Mouse (Mus musculus) testis, adult 2 months (tissue): ENCODE results near the gene Gm6583. TPM values are rescaled to one million over a fixed set of nuclear protein-coding genes. Genes with fewer than 3 reads are reported as not detected.

Source experiments
- H3K27ac ChIP-seq: fragments of 200-500 bp; 2 replicates; pipeline ENCODE4 v1.5.1; 2012; ENCODE audit warnings: low read depth, low read length; ENCODE audit not compliant: control insufficient read depth, insufficient read depth
- H3K27me3 ChIP-seq: fragments of 200-500 bp; 2 replicates; pipeline ENCODE4 v1.6.1; 2012; ENCODE audit warnings: mild to moderate bottlenecking, low read length, moderate library complexity; ENCODE audit not compliant: control insufficient read depth, insufficient read depth
- H3K36me3 ChIP-seq: fragments of 200-500 bp; 2 replicates; pipeline ENCODE4 v1.6.1; 2012; ENCODE audit warnings: mild to moderate bottlenecking, low read length; ENCODE audit not compliant: control insufficient read depth, insufficient read depth
- H3K4me1 ChIP-seq: fragments of 200-500 bp; 2 replicates; pipeline ENCODE4 v1.6.1; 2012; ENCODE audit warnings: low read length; ENCODE audit not compliant: control insufficient read depth, insufficient read depth
- H3K4me3 ChIP-seq: fragments of 200-500 bp; 2 replicates; pipeline ENCODE4 v1.5.1; 2012; ENCODE audit warnings: low read depth, mild to moderate bottlenecking, low read length, moderate library complexity, mixed read lengths; ENCODE audit not compliant: control insufficient read depth
- CTCF ChIP-seq: fragments of 200-500 bp; IDR thresholded peaks from 2 replicates; pipeline ENCODE4 v1.5.1; 2012; ENCODE audit warnings: low read depth, mild to moderate bottlenecking, inconsistent platforms, low read length, moderate library complexity; ENCODE audit not compliant: control insufficient read depth, insufficient read depth, insufficient replicate concordance
- POLR2A ChIP-seq: fragments of 200-500 bp; IDR thresholded peaks from 2 replicates; pipeline ENCODE4 v1.6.1; 2012; ENCODE audit warnings: low read depth, mild to moderate bottlenecking, inconsistent platforms, low read length, moderate library complexity; ENCODE audit not compliant: control insufficient read depth
- polyA plus RNA-seq: library from polyadenylated mRNA; depleted of rRNA; stranded (reverse); fragments of >200 nt; gene quantifications from 2 replicates; pipeline ENCODE4 v1.2.3, GENCODE M21; 2012

Gene Gm6583
- polyA plus RNA-seq, 1 experiment, result 3.3 TPM

DNA sequence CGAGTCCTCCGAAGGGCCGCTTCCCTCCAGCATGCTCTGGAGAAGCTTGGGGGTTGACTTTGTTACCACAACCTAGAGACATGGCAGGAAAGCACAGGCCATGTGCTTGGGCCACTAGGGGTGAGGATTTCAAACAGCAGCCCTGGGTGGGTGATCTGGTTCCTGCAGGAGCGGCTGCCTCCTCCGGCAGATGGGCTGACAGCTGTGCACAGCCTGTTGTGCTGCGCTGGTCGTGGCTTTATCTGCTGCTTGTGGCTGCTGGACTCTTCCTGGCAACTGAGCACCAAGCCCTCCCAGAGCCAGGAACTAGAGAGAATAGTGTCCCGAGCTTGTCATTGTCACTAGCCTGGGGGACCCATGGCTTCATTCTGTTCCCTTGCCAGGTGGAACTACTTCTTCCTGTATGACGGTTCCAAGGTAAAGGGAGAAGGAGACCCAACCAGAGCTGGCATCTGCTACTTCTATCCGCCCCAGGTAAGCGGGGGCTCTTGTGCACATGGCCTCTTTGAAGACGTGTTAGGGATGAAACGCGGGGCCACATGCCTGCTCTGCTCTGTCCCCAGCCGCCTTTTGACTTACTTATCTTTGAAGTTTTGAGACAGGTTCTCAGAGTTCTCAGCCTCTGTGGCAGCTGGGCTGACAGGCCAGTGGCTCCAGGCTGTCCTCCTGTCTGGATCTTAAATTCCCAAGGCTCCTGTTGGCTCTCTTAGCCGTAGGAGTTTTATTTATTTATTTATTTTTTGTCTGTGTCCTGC, 9.4 kb downstream of the Gm6583 start:
- Histone ChIP-seq H3K4me1 (peaks cover 9% of the 10 kb centered on the region), H3K4me3 (no peak overlapping the region), H3K27me3 (no peaks in the 10 kb centered on the region), H3K27ac (no peak overlapping the region), H3K36me3 (no peaks in the 10 kb centered on the region)
- TF ChIP-seq CTCF (no peak), POLR2A (no peak)

DNA sequence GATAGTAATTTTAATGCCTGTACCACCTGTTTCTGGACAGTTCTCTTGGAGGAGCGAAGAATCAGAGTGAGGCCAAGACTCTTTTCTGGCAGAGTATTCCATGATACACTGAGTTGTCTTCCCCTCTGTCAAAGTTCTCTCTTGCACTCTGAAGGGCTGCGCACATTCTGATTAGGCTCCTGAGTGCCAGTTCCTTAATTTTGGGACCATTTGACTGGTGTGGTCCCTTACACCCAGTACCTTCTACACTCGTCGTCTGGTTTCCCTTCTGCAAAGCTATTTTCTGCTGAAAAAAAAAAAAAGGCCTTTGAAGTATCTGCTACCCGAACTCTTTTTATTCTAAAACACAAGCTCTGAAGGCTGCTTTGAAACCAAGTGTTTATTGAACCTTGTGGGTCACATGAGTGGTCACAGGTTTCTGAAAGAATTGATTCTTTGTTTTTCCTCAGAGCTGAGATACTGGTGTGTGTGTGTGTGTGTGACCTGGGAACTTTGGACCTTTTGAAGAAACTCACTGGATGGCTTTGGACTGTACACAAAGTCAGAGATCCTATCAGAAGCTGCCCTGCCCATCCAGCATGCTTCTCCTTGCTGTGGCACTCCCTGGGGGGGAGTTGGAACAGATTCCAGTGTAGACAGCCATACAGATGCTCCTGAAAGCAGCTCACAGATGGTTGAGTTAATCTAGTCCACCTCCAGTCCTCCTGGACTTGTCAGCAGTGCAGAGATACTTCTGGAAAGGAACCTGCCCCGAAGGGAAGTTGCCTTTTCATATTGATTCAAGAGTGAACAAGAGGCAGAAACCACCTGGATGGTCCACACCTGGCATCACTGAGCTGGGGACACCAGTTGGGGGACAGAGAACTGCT, 11.5 kb downstream of the Gm6583 start:
- Histone ChIP-seq H3K36me3 (no peaks in the 10 kb centered on the region), H3K4me1 (peaks cover 9% of the 10 kb centered on the region), H3K27me3 (no peaks in the 10 kb centered on the region), H3K27ac (no peak overlapping the region), H3K4me3 (no peak overlapping the region)
- TF ChIP-seq POLR2A (no peak), CTCF (no peak)

DNA sequence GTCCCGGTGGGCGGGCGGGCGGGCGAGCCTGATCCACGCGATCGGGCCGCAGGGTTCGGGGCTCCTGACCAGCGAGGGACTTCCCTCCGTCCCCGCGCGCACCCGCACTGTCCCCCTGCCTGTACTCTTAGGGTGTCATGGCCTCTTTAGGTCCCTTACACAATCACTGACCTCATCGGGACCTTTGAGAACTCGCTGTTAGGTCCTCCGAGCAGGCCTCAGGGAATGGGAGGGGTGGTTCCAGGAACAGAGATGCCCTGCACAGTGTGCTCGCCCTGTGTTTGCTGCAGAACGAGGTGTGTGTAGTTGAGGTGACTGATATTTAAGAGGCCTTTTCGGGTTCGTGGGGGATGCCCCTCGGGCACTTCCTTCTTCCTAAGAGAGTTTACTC, 12.6 kb downstream of the Gm6583 start:
- H3K4me3 ChIP-seq, result peak overlapping the region; percentile 97
- no peak overlapping the region; the same call in 1 of the 2 replicates for H3K27ac ChIP-seq
- no peaks in the 10 kb centered on the region; the same call in 1 of the 2 replicates for H3K36me3 ChIP-seq

DNA sequence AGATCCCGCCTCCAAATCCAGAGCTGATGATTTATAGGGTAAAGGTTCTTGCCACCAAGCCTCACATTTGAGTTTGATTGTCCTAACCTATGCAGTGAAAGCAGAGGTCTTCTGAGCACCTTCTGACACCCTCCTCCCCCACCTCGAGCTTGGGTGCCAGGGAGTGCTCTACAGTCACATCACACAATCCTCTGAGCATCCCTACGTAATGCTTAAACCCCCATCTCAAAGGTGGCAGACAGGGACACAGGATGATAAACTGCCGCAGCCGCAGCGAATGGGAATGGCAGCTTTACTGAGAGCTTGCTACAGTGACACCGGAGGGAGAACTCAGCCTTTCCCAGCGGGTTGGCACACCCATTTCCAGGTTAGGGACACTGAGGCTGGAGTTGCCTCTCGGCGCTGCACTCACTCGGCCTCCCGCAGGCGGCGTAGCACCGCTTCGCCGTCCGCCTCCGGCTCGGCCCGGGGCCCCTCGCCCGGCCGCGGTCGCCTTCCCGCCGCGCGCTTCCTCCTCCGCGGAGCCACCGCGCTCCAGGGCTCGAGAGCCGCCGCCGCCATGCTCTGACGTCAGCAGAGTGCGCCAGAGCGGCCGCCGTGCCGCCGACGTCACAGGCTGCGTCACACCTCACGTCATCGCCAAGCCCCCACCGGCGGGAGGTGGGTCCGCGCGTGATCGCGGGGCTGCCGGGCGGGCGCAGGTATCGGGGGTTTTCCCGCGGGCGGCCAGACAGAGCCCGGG, 13.2 kb downstream of the Gm6583 start, which contains the start of the genes Srrd and Hps4:
Gene Srrd (minus strand): TSS at position 578 of the 742 bp plus-strand sequence.
Gene Hps4 (plus strand): TSS at position 621 of the 742 bp plus-strand sequence.
- H3K4me1 ChIP-seq, result peaks cover 9% of the 10 kb centered on the region
- peak within 1 kb of the TSS; percentile 40; the same call in 1 of the 2 replicates for H3K27ac ChIP-seq
- H3K36me3 ChIP-seq, result no peaks in the 10 kb centered on the region; the same call in 1 of the 2 replicates
- TF ChIP-seq CTCF, result no peak
- peak; percentile 50 for TF ChIP-seq POLR2A
- no peaks in the 10 kb centered on the region for H3K27me3 ChIP-seq
- H3K4me3 ChIP-seq, result peak within 1 kb of the TSS; percentile 97

More for the DNA sequence above, 12.6 kb downstream of the Gm6583 start:
- Histone ChIP-seq H3K4me1 (peaks cover 9% of the 10 kb centered on the region), H3K27me3 (no peaks in the 10 kb centered on the region)
- TF ChIP-seq CTCF (no peak), POLR2A (no peak)

DNA sequence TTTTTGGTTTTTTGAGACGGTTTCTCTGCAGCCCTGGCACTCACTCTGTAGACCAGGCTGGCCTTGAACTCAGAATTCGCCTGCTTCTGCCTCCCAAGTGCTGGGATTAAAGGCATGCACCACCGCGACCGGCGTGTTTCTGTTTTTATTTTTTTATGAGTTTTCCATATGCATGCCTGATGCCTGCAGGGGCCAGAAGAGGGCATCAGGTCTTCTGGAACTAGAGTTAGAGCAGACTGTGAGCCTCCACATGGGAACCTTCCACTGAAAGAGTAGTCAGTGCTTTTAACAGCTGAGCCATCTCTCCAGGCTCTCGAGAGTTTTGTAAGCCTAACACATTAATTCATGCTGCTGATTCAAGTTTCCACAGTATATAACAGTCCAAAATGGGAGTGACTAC, 16.6 kb downstream of the Gm6583 start:
- Histone ChIP-seq H3K27ac (no peak overlapping the region), H3K4me1 (peaks cover 9% of the 10 kb centered on the region), H3K27me3 (no peaks in the 10 kb centered on the region), H3K4me3 (no peak overlapping the region), H3K36me3 (no peaks in the 10 kb centered on the region; the same call in none of the 2 replicates)
- TF ChIP-seq POLR2A (no peak), CTCF (no peak)

DNA sequence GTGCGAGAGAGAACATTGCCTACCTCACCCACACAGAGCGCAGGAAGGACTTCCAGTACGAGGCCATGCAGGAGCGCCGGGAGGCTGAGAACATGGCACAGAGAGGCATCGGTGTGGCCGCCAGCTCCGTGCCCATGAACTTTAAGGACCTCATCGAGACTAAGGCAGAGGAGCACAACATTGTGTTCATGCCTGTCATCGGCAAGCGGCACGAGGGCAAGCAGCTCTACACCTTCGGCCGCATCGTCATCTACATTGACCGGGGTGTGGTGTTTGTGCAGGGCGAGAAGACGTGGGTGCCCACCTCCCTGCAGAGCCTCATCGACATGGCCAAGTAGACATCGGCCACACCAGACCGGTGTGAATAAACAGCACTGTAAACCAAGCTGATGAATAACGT, 18.8 kb downstream of the Gm6583 start:
- no peak overlapping the region for H3K27ac ChIP-seq
- no peak overlapping the region for H3K4me3 ChIP-seq
- TF ChIP-seq CTCF, result no peak
- TF ChIP-seq POLR2A, result no peak
- H3K27me3 ChIP-seq, result no peaks in the 10 kb centered on the region
- H3K36me3 ChIP-seq, result peaks cover 3% of the 10 kb centered on the region
- H3K4me1 ChIP-seq, result no peaks in the 10 kb centered on the region

DNA sequence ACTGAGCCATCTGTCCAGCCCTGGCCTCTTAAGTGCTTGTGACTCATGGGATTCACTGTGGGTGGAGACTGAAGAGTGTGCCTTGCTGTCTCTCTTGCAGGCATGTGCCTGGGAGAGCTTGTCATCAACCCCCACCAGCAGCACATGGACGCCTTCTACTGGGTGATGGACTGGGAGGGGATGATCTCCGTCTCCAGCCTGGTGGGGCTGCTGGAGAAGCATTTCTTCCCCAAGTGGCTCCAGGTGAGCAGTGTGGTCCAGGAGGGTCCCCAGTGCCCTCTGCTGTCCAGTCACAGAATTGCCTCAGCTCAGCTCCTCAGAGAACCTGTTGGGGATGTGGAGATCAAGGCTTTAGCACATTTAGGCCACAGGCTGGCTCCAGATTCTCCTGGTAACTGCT, 20.4 kb downstream of the Gm6583 start:
- no peak overlapping the region for H3K4me3 ChIP-seq
- TF ChIP-seq CTCF (peak; percentile 63; the same call in 1 of the 2 replicates), POLR2A (no peak)
- no peaks in the 10 kb centered on the region for H3K27me3 ChIP-seq
- H3K36me3 ChIP-seq, result peaks cover 6% of the 10 kb centered on the region
- no peaks in the 10 kb centered on the region for H3K4me1 ChIP-seq
- H3K27ac ChIP-seq, result no peak overlapping the region
